Mouse (Mus musculus): ENCODE measurements around the gene Cdk2ap1. TPM values are rescaled to one million over a fixed set of nuclear protein-coding genes. Genes with fewer than 3 reads are reported as not detected.

Cdk2ap1 gene
- total RNA-seq (2023): 100 to 1,000 TPM in 1 of 2 experiments, 10 to 100 TPM in 1; 95.8 to 112 TPM

DNA sequence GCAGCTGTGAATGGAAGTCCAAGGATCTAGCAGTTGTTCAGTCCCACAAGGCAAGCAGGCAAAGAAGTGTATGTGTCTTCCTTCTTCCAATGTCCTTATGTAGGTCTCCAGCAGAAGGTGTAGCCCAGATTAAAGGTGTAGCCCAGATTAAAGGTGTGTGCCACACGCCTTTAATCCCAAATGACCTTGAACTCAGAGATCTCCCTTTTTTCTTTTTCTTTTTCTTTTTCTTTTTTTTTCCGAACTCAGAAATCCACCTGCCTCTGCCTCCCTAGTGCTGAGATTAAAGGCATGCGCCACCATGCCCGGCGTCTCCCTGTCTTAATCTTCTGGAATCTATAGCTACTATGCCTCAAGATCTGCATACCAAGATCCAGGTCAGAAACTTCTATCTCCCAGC, at the start of gene Cdk2ap1:
TSS of gene Cdk2ap1 (minus strand) at position 101 of the 400 bp plus-strand sequence.

DNA sequence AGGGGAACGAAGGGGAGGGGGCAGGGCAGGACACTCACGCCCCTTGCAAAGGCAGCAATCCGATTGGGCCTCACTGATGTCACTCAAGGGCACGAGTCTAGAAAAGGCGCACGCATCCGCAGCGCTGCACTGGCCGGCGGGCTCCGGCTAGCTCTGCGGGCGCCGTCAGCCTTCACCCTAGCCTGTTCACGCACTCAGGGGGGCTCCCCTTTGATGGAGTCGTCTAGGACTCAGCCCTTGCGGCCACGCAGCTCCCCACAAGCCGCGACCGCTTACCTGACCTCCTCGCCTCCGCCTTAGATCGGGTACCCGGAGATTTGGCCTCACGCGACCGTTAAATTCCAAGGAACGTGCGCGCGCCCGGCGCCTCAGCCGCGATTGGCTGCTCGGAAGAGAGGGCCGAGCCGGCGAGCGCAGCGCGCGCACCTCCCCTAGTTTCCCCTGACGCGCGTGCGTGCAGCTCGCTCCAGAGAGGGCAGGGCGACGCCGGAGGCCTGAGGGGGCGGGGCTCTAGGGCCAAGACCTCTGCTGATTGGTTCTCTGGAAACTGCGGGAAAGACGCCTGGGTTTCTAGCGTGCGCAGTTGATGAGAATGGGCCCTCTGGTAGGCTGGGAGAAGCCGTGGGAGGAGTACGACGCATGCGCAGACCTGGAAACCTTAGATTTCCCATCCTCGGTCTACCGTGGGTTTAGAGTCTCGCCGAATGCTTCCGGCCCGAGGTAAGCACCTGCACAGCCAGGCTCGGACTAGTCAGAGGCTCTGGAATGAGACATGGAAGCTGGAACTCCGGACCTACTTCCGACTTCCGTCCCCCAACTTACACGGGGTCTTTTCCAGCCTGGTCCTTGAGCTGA, 35.1 kb downstream of the Cdk2ap1 start, which contains the start of the genes Mphosph9 and 2810006K23Rik:
TSS of gene Mphosph9 (minus strand) at position 463 of the 855 bp plus-strand sequence.
TSS of gene 2810006K23Rik (plus strand) at position 580 of the 855 bp plus-strand sequence.

Other genes starting within 250 kb of the Cdk2ap1 start
- gene Arl6ip4, start 247.0 kb downstream of the Cdk2ap1 start, total RNA-seq (2023): 10 to 100 TPM; 28.9 to 35.9 TPM
- gene Pitpnm2, start 113.3 kb downstream of the Cdk2ap1 start, total RNA-seq (2023): 1 to 10 TPM; 6.4 to 8.0 TPM
- 1 to 10 TPM; 4.8 to 7.3 TPM for gene Mphosph9, start 35.1 kb downstream of the Cdk2ap1 start, total RNA-seq (2023)
- 1 to 10 TPM; 5.6 to 6.1 TPM for gene 2810006K23Rik, start 35.0 kb downstream of the Cdk2ap1 start, total RNA-seq (2023)
- gene Sbno1, start 62.9 kb upstream of the Cdk2ap1 start, total RNA-seq (2023): 100 to 1,000 TPM; 124 to 127 TPM
- gene Kmt5a, start 76.8 kb upstream of the Cdk2ap1 start, total RNA-seq (2023): 100 to 1,000 TPM; 105 to 109 TPM
- gene Rilpl2, start 115.3 kb upstream of the Cdk2ap1 start, total RNA-seq (2023): 100 to 1,000 TPM; 205 to 235 TPM
- 10 to 100 TPM; 14.8 to 16.8 TPM for gene Snrnp35, start 120.1 kb upstream of the Cdk2ap1 start, total RNA-seq (2023)
- gene Rilpl1, start 168.3 kb upstream of the Cdk2ap1 start, total RNA-seq (2023): 1 to 10 TPM; 2.9 to 5.8 TPM
- 100 to 1,000 TPM; 175 to 201 TPM for gene Tmed2, start 177.6 kb upstream of the Cdk2ap1 start, total RNA-seq (2023)
- 10 to 100 TPM; 22.0 to 23.7 TPM for gene Ddx55, start 189.8 kb upstream of the Cdk2ap1 start, total RNA-seq (2023)
- 10 to 100 TPM; 21.5 to 22.5 TPM for gene Eif2b1, start 216.0 kb upstream of the Cdk2ap1 start, total RNA-seq (2023)
- gene Gtf2h3, start 216.1 kb upstream of the Cdk2ap1 start, total RNA-seq (2023): 10 to 100 TPM; 12.3 to 12.7 TPM

Measured in monocyte, adult 59 days (primary cell).